Mouse (Mus musculus) lung, postnatal 0 days (tissue): ENCODE data around the gene Tpd52l2. TPM values are rescaled to one million over a fixed set of nuclear protein-coding genes. Genes with fewer than 3 reads are reported as not detected.

Experiments used
- ATAC-seq: fragments of 200-750 bp; cut with Nextera tagmentation; 2 replicates; pipeline ENCODE4 v1.8.0; 2017; ENCODE audit warnings: moderate library complexity
- DNase-seq: peaks from one replicate; pipeline ENCODE4 v3.0.0-alpha.2; 2016; ENCODE audit warnings: low spot score
- H3K27ac ChIP-seq: fragments of 300-500 bp; sonication (generic); 2 replicates; pipeline ENCODE4 v1.5.1; 2014; ENCODE audit warnings: antibody characterized with exemption, mild to moderate bottlenecking, low read length, mixed read lengths
- H3K27me3 ChIP-seq: fragments of 300-500 bp; sonication (generic); replicated peaks from 2 replicates; pipeline ENCODE4 v1.6.1; 2014; ENCODE audit warnings: low read length, mixed read lengths; ENCODE audit not compliant: insufficient read depth
- H3K36me3 ChIP-seq: fragments of 300-500 bp; sonication (generic); 2 replicates; pipeline ENCODE4 v1.6.1; 2014; ENCODE audit warnings: low read length, mixed read lengths; ENCODE audit not compliant: insufficient read depth
- H3K4me1 ChIP-seq: fragments of 300-500 bp; sonication (generic); 2 replicates; pipeline ENCODE4 v1.6.1; 2014; ENCODE audit warnings: antibody characterized with exemption, low read depth, low read length, mixed read lengths; ENCODE audit not compliant: insufficient read depth
- H3K4me2 ChIP-seq: fragments of 300-500 bp; sonication (generic); replicated peaks from 2 replicates; pipeline ENCODE4 v1.6.1; 2014; ENCODE audit warnings: low read depth, mild to moderate bottlenecking, low read length, moderate library complexity, mixed read lengths
- H3K4me3 ChIP-seq: fragments of 300-500 bp; sonication (generic); 2 replicates; pipeline ENCODE4 v1.5.1; 2014; ENCODE audit warnings: low read depth, low read length
- H3K9ac ChIP-seq: fragments of 300-500 bp; sonication (generic); replicated peaks from 2 replicates; pipeline ENCODE4 v1.6.1; 2014; ENCODE audit warnings: low read depth, mild to moderate bottlenecking
- H3K9me3 ChIP-seq: fragments of 300-500 bp; sonication (generic); 2 replicates; pipeline ENCODE4 v1.6.1; 2016; ENCODE audit warnings: low read length, mixed read lengths
- CTCF ChIP-seq: IDR thresholded peaks from 2 replicates; pipeline ENCODE4 v1.5.1; 2016; ENCODE audit warnings: antibody characterized with exemption, mild to moderate bottlenecking
- EP300 ChIP-seq: IDR thresholded peaks from 2 replicates; pipeline ENCODE4 v1.6.1; 2016; ENCODE audit warnings: antibody characterized with exemption, mild to moderate bottlenecking, control low read depth
- WGBS: fragments of 180-500 bp; shearing (Covaris S2); extraction: QIAGEN DNeasy Blood & Tissue Kit; methylation state at CpG from one replicate; pipeline ENCODE4 v1.1.7; 2014; 5-methylcytosine and 5-hydroxymethylcytosine counted together
- polyA plus RNA-seq: library from polyadenylated mRNA; unstranded; fragments of >200 nt; fragmentation: Nextera tagmentation; extraction: Ambion mirVana; gene quantifications from 2 replicates; pipeline ENCODE4 v1.2.1, GENCODE M21; 2015

The Tpd52l2 gene
- polyA plus RNA-seq, 1 experiment from 2014 or later: 135 TPM

DNA sequence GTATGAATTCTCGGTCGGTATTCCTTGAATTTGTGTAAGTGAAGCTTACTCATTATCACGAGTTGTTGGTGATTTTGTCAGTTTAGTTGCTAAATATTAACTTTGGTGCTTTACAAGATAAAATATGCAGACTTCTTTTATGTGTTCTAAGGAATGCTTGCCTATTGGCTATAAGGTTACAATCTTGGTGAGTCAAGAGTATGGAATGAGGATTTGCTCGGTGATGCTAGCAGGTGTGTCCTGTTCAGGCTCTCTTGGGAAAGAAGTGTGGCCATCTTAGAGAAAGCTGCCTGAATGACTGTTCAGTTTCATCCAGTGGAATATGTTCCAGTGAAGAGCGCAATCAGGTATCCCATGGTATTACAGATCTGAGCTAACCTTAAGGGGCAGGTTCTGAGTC lies 28.6 kb downstream of the Tpd52l2 start:
- WGBS: 55% methylated on average over 5 of the region's 5 CpGs
- Histone ChIP-seq H3K27ac (peak overlapping the region; percentile 20; the same call in 1 of the 2 replicates), H3K4me2 (no peak overlapping the region), H3K36me3 (no peaks in the 10 kb centered on the region), H3K9me3 (no peaks in the 10 kb centered on the region; the same call in 1 of the 2 replicates), H3K27me3 (no peaks in the 10 kb centered on the region), H3K9ac (no peak overlapping the region), H3K4me3 (no peak overlapping the region), H3K4me1 (0 out of 2 replicates have a peak, but pooled peaks cover 5% of the 10 kb centered on the region)
- DNase-seq (peak; percentile 57), ATAC-seq (no peak)
- TF ChIP-seq CTCF (no peak), EP300 (no peak)

DNA sequence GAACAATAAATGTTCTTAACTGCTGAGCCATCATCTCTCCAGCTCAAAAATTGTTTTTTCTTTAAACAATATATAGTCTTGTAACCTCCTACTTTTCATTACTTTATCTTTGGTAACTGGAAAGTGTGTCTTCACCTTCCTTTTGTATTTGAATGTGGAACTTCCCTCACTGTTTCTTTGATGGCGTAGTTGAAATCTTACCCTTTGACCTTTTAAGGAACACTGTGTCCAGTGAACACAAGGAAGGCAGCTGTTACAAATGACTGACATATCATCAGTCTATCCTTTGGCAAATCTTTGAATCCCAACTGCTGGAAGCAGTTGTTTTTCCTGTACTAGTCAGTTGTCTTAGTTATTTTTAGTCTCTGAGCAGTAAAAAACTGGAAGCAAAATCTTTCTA lies 32.1 kb downstream of the Tpd52l2 start:
- Histone ChIP-seq H3K27ac (no peak overlapping the region), H3K4me1 (no peaks in the 10 kb centered on the region), H3K4me3 (no peak overlapping the region), H3K36me3 (no peaks in the 10 kb centered on the region), H3K4me2 (no peak overlapping the region), H3K27me3 (no peaks in the 10 kb centered on the region), H3K9ac (no peak overlapping the region), H3K9me3 (no peaks in the 10 kb centered on the region; the same call in 1 of the 2 replicates)
- ATAC-seq (peak; percentile 35; the same call in 1 of the 2 replicates), DNase-seq (peak; percentile 59)
- WGBS: 63% methylated on average over 1 of the region's 1 CpGs
- TF ChIP-seq EP300: no peak
- no peak for TF ChIP-seq CTCF

DNA sequence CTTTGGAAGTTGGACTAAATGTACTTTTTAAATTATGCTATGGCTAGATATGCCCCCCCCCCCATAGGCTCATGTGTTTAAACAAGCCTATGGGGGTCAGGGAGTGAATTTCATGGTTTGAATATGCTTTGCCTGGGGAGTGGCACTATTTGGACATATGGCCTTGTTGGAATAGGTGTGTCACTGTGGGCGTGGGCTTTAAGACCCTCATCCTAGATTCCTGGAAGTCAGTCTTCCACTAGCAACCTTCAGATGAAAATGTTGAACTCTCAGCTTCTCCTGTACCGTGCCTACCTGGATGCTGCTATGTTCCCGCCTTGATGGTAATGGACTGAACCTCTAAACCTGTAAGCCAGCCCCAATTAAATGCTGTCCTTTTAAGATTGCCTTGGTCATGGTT lies 35.6 kb downstream of the Tpd52l2 start:
- Histone ChIP-seq H3K36me3 (no peaks in the 10 kb centered on the region), H3K27ac (no peak overlapping the region), H3K27me3 (no peaks in the 10 kb centered on the region), H3K9me3 (no peaks in the 10 kb centered on the region; the same call in 1 of the 2 replicates), H3K4me1 (0 out of 2 replicates have a peak, but pooled peaks cover 2% of the 10 kb centered on the region), H3K9ac (no peak overlapping the region), H3K4me3 (no peak overlapping the region), H3K4me2 (no peak overlapping the region)
- no peak for DNase-seq
- WGBS: 98% methylated on average over 3 of the region's 3 CpGs
- no peak for ATAC-seq
- TF ChIP-seq EP300: no peak

DNA sequence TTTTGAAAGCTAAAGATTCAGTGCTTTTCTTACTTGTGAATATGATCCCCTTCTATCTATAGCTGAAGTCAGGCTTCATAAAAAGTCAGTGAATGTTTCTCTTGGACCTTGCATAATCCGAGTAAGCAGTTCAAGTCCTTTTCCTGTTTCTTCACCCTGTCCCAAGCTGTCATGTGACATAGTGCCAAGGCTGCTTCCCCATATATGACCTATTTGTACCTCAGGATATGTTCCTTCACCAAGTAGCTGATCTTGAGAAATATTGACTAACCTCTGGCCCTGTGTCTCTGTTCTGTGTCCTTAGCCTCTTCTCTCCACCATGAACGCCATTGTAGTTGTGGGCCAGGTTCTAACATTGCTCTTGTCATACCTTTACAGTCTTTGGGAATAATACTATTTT lies 39.5 kb downstream of the Tpd52l2 start:
- Histone ChIP-seq H3K36me3 (no peaks in the 10 kb centered on the region), H3K9ac (no peak overlapping the region), H3K4me3 (no peak overlapping the region), H3K27ac (no peak overlapping the region), H3K4me1 (0 out of 2 replicates have a peak, but pooled peaks cover 4% of the 10 kb centered on the region), H3K4me2 (no peak overlapping the region), H3K9me3 (no peaks in the 10 kb centered on the region), H3K27me3 (no peaks in the 10 kb centered on the region)
- no peak for TF ChIP-seq CTCF
- no peak for TF ChIP-seq EP300
- DNase-seq (peak; percentile 49), ATAC-seq (peak; percentile 55)
- 63% methylated on average over 2 of the region's 2 CpGs for WGBS

DNA sequence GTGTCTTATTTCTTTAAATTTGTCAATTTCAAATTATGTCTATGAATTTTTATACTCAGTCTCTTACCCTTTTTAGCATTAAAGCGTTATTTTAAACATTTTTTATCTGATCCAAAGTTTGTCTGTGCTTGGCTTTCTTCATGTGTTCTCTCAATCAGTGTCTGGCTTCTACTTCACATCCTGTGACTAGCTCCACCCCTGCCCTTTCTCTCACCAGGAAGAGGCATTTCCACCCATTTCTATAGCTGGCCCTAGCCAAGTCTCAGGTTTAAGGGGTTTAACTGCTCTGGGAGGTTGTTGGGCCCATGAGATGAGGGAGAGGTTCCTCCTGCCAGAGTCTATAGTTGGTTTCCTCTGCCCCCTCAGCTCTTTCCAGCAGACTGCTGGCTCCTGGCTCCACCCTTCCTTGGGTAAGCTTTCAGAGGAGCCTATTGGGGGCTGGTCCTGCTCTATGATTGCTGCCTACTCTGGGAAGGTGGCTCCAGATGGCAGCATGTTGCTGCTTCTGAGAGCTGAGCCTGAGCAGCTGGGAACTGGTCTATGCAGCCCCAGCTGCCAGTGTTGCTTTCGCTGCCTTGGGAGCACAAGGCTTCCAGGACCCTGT lies 40.6 kb downstream of the Tpd52l2 start:
- no peak overlapping the region for H3K4me2 ChIP-seq
- DNase-seq: peak; percentile 66

DNA sequence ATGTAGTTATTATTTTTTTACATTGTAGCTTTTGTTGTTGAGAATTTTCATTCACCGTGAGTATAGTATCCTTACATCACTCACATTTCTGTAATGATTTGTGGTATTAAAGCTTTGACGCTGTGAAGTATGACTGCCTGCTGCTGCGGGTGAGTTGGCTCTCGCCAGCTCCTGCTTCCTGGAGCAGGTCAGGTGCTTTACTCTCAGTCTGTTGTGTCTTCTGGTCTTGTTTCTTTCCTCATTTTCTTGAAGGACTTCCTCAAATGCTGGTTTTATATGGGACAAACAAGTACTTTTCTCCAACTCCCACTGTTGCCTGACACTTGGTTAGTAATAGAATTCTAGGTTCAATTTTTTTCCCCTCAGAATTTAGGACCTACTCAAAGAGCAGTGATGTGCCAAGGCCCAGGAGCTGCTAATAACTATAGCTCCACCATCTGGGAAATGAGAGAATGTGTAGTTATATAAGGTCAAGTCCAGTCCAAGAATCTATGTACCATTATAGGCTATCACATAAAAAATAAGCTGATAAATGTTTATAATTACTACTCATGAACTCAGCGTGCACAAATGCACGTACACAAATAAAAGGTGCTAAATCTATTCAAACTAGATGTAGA lies 44.9 kb downstream of the Tpd52l2 start:
- ATAC-seq: no peak
- Histone ChIP-seq H3K27me3 (no peaks in the 10 kb centered on the region), H3K4me3 (no peak overlapping the region), H3K27ac (no peak overlapping the region), H3K4me1 (0 out of 2 replicates have a peak, but pooled peaks cover 4% of the 10 kb centered on the region), H3K4me2 (no peak overlapping the region), H3K9ac (no peak overlapping the region), H3K36me3 (no peaks in the 10 kb centered on the region), H3K9me3 (no peaks in the 10 kb centered on the region)
- DNase-seq: no peak
- TF ChIP-seq EP300 (no peak), CTCF (no peak; the same call in 1 of the 2 replicates)
- WGBS: 76% methylated on average over 6 of the region's 6 CpGs

More for the DNA sequence above, 40.6 kb downstream of the Tpd52l2 start:
- Histone ChIP-seq H3K4me3 (no peak overlapping the region), H3K4me1 (0 out of 2 replicates have a peak, but pooled peaks cover 4% of the 10 kb centered on the region), H3K27ac (peak overlapping the region; percentile 7; the same call in 1 of the 2 replicates), H3K27me3 (no peaks in the 10 kb centered on the region), H3K9ac (no peak overlapping the region), H3K9me3 (no peaks in the 10 kb centered on the region), H3K36me3 (no peaks in the 10 kb centered on the region)
- WGBS: 74% methylated on average over 2 of the region's 2 CpGs
- TF ChIP-seq EP300 (no peak), CTCF (no peak)
- peak; percentile 86 for ATAC-seq
